Mouse (Mus musculus): ENCODE measurements around the gene Ucn3.
"Not testable (repeated sequence)": the region's sequence is repeated elsewhere in the genome, so short reads cannot be mapped to it uniquely, and the experiment has no call there.

Gene Ucn3

DNA sequence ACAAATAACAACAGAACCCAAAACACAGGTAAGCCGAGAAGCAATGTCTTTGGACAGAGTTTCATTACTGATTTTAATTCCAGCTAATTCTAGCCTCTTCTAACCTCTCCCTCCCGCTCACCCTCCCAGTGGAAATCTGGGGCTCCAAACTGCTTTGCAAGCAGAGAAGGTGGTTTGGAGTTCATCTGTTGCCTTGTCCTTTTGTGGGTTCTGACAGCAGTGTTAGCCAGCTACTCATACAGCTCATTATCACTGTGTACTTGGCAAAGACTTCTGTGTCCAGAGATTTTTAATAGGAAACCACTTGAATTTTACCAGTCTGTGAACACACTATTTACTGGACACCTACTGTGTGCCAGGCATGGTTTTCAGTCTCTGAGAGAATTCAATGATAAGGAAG, at the start of gene Ucn3:
TSS of gene Ucn3 (minus strand) at position 101 of the 400 bp plus-strand sequence.
- DNase-seq (ENCODE audit: low spot score in 2 of 2) = no peak

DNA sequence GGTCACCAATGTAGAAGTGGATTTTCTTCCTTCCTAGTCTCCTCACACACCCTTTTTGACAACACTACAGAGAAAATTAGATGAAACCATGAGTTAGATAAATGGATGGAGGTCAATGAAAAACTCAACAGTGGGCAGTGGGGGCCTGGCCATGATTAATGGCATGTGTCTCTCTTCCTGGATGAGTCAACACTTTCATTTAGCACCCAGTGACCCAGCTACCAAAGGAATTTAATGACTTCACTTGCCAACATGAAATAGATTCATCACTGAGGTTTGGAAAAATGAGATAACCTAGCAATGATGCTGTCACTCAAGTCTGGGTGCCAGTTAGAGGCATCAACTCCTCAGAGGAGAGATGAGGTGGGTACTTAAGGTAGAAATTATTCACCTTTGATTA, 46.9 kb upstream of the Ucn3 start:
- no peak for DNase-seq (ENCODE audit: low spot score in 2 of 2)

DNA sequence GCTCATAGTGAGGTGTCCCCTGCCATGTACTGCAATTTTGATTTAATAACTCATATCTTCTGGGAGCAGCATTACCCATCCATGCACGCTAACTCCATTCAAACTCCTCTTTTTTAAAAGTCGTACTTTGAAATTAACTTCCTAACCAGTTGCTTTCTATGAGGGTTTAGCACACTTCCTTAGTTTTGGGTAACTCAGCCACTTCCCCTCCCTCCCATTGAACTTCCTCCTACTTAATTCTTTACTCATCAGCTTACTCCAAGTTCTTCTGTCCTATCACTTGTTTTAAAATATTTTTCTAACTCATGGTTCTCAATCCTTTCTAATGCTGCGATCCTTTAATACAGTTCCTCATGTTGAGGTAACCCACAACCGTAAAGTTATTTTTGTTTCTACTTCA, 23.7 kb upstream of the Ucn3 start:
- no peak for DNase-seq (ENCODE audit: low spot score in 2 of 2)

DNA sequence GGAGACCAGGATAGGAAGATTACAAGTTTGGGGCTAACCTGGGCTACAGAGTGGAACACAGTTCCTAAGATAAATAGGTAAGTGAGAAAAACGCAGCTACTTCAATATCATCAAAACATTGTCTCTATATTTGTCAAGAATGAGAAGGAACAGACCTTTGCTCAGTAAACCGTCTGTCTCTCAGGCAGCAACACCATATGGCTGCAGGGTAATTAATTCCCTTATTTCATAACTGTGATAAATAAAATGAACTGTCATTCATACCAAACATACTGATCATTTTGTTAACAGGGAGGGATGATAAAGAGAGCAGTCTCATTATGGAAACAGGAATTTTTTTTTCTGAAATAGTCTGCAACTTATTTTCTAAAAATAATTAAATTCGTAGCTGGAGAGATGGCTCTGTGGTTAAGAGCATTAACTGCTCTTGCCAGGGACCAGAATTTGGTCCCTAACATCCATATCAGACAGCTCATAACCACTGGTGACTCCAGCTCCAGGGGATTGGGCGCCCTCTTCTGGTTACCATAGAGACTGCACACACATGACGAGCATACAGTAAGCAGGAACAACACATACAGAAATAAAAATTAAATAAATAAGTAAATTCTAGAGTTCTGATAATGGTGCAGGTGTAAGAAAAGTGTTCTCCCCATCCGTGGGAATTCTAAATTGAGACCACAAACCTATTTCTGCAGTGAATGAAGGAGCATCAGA, 6.2 kb upstream of the Ucn3 start:
- no peak for DNase-seq (ENCODE audit: low spot score in 2 of 2)

DNA sequence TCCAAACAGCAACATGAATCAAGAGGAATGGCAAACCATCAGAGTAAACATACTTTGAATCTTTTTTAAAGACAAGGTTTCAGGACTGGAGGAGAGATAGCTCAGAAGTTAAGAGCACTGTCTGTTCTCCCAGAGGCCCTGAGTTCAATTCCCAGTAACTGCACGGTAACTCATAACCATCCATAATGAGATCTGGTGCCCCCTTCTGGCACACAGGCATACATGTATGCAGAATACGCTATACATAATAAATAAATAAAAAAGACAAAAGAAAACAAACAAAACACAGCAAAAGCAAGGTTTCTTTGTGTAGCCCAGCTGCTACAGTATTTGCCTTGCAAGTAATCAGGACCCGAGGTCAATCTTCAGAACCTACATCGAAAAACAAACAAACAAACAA, 4.3 kb upstream of the Ucn3 start:
- no peak for DNase-seq (ENCODE audit: low spot score in 2 of 2)

DNA sequence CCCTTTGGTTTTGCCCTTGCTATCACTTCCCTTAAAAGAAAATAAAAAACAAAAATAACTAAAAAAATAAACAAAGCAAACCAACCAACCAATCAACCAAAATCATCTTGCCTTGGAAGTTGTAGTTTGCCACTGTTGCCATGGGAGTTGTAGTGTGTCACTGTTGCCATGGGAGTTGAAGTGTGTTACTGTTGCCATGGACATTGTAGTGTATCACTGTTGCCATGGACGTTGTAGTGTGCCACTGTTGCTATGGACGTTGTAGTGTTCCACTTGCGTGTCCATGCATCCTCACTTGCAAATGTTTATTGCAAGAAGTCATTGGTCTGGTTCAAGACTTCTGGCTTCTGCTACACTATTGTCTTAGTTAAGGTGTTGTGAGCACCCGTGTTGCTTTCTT, 2.1 kb upstream of the Ucn3 start:
- DNase-seq (ENCODE audit: low spot score in 2 of 2) = no peak

DNA sequence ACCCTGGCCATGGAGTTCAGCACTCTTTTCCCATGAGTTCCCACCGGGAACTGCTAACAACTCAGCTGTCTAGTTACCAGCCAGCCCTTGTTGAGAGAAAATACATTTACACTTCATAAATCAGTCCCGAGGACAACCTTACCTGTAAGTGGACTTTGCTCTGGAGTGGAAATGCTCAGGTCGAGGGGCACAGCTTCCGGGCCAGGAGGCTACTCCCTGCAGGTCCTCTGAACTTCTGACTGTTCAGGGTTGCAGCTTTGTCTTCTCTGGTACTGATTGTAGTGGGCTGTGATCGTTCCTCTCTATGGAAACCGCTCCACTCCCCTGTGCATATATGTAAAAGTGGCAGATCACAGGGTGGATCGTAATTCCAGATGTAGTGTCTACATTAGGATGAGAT, 450 bp downstream of the Ucn3 start:
- no peak for DNase-seq (ENCODE audit: low spot score in 2 of 2)

DNA sequence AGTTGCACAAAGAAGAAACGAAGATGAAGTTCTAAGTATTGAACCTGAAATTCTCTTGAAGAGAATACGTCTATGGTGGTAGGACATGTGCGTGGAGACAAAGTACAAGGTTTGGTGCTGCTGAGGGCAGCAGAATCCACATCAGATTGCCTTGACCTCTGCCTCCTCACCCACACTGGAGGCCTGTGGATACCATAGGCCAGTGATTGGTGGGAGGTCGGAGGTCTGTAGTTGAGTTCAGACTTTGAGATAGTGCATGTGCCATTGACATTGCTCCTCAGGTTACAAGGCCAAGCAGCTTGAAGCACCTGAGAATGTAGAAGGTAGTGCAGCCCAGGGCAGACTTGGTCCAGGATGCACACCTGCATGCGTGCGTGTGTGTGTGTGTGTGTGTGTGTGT, 19.1 kb downstream of the Ucn3 start:
- no peak for DNase-seq (ENCODE audit: low spot score in 2 of 2)

DNA sequence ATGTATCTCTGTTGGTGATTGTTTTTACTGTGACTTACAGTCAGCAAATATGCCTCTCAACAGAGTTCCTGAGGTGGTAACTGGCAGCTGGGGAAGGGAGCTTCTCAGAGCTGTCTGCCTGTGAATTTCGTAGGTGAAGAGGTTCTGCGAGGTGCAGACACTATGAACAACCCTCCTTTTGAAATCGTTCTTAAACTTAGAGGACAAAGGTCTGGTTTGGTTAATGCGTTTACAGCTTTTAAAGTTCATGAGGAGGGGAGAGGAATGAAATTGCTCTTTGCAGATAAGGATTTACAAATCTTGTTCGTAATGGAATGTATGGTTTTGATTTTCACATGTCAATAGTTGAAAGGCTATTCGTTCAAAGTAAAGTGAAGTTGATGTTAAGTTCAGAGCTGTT, 19.5 kb downstream of the Ucn3 start:
- DNase-seq (ENCODE audit: low spot score in 2 of 2) = no peak

DNA sequence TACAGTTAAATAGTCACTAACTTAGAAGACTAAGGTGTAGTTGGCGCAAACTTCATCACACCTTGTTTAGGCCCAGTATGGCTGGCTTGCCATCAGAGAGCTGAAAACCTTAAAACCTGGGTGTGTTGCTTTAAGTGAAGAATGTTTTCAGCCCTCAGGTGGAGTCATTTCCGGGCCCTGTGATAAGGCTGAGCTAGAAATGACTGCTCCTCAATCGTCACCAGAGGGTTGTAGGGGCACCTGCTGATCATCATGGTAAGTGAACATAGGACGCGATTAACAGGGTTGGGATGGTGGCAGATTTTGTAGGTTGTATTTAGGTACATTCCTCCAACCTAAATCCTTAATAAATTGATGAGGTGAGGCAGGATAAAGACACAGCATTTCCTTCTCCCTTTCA, 20.7 kb downstream of the Ucn3 start:
- DNase-seq (ENCODE audit: low spot score in 2 of 2) = no peak

DNA sequence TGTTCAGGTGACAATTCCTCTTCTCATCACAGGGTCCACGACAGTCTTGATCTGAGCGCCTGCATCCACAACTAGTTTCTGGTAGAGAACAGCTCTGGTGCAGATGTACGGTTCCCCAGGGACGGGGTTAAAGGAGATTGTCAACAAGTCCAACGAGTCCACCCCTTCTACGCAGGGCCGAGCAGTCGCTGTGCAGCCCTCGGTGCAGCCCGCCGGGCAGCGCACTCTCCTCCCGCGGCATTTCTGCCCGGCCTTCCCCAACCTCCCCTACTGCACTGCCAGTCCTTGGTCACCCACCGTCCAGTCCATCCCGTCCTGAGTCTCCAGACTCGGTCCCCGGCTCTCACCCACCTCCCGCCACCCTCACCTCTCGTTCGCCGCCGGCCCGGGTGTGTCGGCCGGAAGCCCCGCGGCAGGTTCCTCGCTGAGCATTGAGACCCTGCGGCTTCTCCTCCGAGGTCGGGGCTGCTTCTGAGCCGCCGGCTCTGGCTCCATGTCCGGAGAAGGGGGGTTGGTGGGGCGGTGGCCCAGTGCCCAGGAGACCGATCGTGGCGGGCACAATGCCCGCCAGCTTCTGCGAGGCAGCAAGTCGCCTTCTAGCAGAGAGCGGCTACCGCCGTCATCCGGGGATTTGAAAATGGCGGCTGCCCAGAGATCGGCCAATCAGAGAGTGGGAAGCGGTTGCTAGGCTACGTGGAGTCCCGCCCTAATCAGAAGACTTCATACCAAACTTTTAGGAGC, 27.4 kb downstream of the Ucn3 start, which contains the start of the genes Net1 and Tubal3:
TSS of gene Net1 (minus strand) at position 650 of the 741 bp plus-strand sequence.
TSS of gene Tubal3 (plus strand) at position 704 of the 741 bp plus-strand sequence.
- DNase-seq (ENCODE audit: low spot score in 2 of 2) = peak; percentile 75 to 83

DNA sequence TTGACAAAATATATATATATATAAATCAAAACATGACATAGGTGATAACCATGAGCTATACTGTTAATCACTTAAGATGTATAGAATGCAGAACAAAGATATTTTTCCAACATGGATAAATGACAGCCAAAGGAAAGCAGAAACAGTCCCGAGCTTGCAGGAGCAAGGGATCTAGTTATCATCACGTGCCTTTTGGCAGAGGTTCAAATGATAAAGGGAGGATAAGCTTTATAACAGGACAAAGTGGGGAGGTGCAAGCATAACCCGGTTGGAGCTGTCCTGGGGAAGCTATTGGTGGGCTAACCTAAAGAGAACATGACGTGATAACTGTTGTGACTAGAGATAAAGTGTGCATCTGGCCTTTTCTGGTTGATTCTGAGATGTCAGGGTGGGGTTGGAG, 31.6 kb downstream of the Ucn3 start:
- DNase-seq (ENCODE audit: low spot score in 2 of 2) = no peak

DNA sequence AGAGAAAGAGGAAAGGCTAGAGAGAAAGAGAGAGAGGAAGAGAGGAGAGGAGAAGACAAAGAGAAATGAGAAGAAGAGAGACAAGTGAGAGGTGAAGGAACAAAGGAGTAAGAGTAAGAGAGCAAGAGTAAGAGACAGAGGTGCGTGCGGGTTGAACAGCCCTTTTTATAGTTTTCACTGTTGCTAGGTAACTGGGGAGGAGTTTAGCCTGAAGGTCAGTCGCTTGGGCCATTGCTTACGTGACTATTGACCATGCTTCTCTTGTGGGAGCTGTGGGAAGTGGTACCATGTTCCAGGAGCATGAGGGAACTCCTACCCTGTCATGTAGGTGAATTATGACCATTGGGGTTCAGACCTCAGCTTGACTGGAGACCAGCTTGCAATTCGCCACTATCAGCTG, 34.8 kb downstream of the Ucn3 start:
- DNase-seq (ENCODE audit: low spot score in 2 of 2) = no peak

DNA sequence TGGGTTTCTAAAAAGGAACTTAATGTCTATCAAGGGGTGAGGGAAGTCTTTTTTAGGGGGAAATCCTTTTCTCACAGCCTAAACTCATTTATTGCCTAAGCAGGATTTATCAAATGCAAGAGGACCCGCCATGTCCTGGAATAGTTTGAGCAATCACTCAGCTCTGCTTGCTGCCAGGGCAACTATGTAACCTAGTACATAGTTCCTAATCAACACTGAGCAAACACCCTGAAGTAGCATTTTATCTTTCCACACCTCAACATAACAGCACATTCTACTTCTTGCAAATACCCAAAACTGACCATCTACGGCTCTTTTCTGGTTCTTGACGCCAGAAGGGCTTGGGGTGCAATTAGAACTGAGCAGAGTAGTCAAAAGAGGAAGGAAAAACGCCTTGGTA, 36.9 kb downstream of the Ucn3 start:
- no peak for DNase-seq (ENCODE audit: low spot score in 2 of 2)

DNA sequence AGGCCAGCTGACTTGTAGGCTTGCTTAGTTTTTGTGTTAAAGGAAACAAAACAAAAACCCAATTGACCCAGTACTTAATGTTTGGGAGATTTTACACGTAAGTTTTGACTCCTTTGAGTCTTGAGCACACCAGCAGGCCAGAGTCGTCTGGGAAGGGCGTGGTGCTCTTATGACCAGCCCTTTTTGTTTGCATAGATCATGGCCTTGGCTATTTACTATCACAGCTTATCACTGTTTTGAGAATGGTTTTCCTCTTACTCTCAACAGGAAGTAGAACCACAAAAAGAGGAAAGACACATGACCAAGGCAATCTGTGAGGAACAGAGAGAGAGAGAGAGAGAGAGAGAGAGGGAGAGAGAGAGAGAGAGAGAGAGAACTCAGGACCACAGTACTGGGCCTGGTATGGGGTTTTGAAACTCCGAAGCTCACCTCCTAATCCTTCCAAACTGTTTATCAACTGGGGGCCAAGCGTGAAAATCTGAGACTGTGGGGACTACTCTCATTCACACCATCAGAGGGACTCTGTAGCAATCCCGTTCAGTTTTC, 37.9 kb downstream of the Ucn3 start:
- no peak for DNase-seq (ENCODE audit: low spot score in 2 of 2)

DNA sequence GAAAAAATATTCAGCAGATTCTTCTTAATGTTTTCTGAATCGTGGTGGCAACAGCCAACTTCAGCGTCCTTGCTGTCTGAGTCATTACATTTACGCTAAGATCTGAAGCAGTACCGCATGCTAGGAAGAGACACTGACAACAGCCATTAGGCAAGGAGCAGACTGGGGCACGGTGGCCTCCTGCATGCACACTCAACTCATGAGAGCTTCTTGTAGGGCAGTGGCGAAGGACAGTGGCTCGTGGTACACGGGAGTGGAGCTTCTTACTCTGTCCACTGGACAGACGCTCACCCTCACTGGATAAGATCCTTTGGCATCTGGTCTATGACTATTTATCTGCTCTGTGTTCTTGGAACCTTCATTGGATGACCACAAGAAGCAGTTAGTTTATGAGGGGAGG, 45.8 kb downstream of the Ucn3 start:
- no peak for DNase-seq (ENCODE audit: low spot score in 2 of 2)

DNA sequence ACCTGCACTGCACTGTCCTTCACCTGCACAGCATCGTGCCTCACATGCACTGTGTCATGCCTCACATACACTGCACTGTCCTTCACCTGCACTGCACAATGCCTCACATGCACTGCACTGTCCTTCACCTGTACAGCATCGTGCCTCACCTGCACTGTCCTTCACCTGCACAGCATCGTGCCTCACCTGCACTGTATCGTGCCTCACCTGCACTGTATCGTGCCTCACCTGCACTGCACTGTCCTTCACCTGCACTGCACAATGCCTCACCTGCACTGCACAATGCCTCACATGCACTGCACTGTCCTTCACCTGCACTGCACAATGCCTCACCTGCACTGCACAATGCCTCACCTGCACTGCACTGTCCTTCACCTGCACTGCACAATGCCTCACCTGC, 46.9 kb downstream of the Ucn3 start:
- DNase-seq (ENCODE audit: low spot score in 2 of 2) = not testable (repeated sequence)

DNA sequence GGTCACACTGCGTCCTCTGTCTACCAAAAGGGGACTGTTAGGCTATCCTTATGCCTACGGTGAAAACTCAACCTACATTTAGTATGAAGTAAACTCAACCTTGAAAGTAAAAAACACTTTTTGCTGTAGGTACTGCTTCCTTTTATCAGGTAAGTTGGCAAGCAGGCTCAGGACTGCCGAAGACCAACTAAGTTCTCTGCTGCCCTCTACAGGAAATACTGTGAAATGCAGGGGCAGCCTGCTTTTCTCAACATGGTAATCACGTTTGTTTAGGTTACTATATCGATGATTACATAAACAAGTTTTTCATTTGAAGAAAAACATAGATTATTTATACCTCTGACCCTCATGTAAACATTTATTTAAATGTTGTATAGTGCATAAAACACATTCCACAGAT, 48.2 kb downstream of the Ucn3 start:
- DNase-seq (ENCODE audit: low spot score in 2 of 2) = peak; percentile 55 to 72

DNA sequence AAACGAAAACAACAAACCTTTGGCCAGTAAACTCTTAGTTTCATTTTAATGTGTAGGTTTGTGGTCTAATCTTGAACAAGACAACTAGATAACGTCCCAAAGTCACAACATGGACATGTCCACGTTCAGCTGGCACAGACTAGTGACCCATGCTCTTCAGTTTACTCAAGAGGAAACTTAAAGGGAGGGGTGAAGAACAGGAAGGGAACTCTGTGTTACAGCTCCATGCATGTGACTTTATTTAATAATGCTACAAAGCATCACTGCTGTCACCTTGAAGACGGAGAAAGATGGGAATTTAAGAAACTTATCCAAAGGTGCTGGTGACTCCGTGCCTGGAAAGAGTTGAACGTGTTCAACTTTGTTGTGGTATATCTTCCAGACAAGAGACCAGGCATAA, 49.1 kb downstream of the Ucn3 start:
- DNase-seq (ENCODE audit: low spot score in 2 of 2) = no peak

DNA sequence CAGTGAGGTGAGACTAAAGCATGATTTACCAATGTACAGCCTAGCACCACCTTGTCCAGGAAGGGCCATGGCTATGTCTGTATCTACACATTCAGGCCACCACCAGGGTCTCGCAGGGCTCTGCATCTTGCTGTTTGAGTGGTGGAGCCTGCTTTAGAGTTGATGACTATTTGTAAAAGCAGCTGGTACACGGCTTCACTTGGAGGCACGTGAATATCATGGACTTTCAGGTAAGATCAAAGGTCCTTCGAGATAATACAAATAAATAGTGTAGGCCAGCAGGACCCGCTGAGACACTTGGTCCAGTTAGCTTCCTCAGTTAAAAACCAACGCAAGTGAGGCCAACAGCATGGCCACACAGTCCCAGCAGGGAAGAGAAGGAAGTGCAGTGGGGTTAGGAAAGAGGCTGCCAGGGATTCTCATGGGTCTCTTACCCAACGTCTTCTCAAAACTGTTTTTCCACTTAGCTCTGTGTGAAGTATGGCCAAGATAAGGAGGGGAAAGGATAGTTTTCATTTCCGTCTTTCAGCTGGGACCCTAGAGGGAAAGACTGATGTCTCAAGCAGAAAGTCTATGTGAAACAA, 49.7 kb downstream of the Ucn3 start:
- DNase-seq (ENCODE audit: low spot score in 2 of 2) = no peak

DNA sequence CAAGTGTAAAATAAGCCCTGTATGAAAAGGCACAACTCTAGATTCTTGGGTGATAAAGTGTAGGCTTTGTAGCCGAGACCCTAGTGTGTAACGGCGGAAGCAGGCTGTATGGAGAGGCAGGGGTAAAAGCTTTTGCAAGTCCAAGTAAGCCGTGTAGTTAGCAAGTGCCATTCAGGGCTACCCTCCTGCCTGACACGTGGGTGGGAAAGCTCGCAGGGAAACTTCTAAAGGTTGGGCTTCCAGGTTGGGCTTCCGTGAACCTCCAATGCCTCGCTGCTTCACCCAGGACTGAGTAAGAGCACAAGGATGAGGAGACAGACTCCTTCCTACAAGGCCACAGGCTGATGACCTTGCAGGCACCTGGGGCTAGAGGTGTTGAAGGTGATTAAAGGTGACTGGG, 50.6 kb downstream of the Ucn3 start:
- DNase-seq (ENCODE audit: low spot score in 2 of 2) = no peak

DNA sequence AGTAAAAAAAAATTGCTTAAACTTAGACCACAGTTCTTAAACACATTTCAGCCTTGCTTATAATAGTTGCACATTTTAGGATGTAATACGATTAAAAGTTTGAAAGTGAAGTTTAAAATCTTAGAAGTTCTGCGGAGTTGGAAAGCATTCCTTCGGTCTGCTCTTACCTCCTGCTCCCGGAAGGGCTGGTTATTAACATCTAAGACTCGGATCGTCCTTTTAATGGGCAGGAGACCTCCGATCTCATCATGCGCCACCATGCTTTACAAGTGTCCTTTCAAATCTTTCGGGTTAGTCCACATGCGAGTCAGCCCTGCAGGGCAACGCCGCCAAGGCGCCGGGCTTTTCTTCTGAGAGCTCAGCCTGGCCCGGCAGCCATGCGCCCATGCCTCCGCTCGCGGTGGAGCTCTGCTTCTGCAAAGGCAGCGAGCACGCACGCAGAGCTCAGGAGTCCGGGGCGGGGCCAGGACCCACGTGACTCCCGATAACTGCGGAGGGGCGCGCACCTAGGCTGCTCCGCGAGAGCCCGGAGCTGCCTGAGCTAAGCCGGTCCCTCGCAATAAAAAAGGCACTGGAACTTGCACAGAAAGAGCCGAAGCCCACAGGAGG, 51.9 kb downstream of the Ucn3 start:
- DNase-seq (ENCODE audit: low spot score in 2 of 2) = peak; percentile 85 to 89

All from right cerebral cortex, postnatal 36 days (tissue).